Mouse (Mus musculus): Measurements from ENCODE around the gene Btbd35f4. TPM values are rescaled to one million over a fixed set of nuclear protein-coding genes. Genes with fewer than 3 reads are reported as not detected.

Gene Btbd35f4
- not detected for polyA plus RNA-seq (2014; fragmentation: Illumina TruSeq; extraction: RNeasy Lipid Tissue Mini Kit (QIAGEN cat#74804); ENCODE audit: insufficient read depth, low read depth, low replicate concordance)

DNA sequence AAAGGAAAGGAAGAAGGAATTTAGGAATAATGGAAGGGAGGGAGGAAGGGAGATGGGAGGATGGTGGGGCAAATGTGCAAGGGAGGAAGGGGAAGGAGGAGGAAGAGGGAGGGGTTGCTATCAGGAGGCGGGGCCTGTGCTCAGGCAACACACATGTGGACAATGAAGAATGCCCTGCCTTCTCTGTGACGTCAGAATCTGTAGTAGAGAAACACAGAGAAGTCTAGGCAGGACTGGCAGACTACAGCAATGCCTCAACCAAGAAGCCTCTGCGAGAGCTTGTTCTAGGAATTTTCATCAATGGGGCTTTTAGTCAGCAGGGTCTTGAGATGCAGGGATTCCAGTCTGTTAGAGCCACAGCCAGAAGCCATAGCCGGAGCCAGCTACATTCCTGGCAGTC, at the start of gene Btbd35f4:
Gene Btbd35f4 (plus strand): TSS at position 301 of the 400 bp plus-strand sequence.

Other genes starting within 250 kb of the Btbd35f4 start
- not detected for gene Btbd35f27, start 151.6 kb downstream of the Btbd35f4 start, polyA plus RNA-seq (2014; fragmentation: Illumina TruSeq; extraction: RNeasy Lipid Tissue Mini Kit (QIAGEN cat#74804); ENCODE audit: insufficient read depth, low read depth, low replicate concordance)

Measured in lung, adult 10 weeks (tissue).